Mouse (Mus musculus): ENCODE measurements at regions not wholly inside any gene's neighbourhood (a gene's known extent, or its start where the extent isn't known, plus 50 kb on each side); places are given as distances from the start of the nearest gene placed in this dataset.

DNA sequence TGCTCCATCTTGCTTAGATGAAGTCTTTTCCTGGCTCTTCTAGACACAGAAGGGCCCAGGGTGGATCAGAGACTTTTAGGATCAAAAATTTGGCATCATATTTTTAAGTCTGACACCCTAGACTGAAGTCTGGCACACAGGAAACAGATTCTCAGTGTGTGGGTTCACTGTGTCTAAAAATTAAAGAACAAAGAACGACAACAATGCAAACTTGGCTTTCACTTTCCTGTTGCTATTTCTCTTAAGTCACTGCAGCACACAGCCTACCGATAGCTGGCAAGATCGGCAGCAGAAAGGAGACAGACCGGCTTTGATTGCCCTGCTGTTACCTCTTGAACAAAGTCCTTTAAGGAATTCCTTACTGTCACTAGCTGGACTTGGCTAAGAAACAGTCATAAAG lies 204.9 kb upstream of the Npvf start:
- DNase-seq (ENCODE audit: low spot score) (no peak), ATAC-seq (ENCODE audit: low FRiP score, low TSS enrichment) (no peak)
- H3K4me1 ChIP-seq (replicated peaks; ENCODE audit: control insufficient read depth, insufficient read depth): no peaks in the 10 kb centered on the region
- H3K4me3 ChIP-seq (ENCODE audit: low read depth, low read length): no peak overlapping the region
- no peak overlapping the region for H3K9ac ChIP-seq (ENCODE audit: low read length)
- no peaks in the 10 kb centered on the region for H3K9me3 ChIP-seq (ENCODE audit: control insufficient read depth, low read length)
- WGBS: 74% methylated on average over 4 of the region's 4 CpGs
- H3K36me3 ChIP-seq (ENCODE audit: control insufficient read depth, insufficient read depth, low read length): no peaks in the 10 kb centered on the region
- TF ChIP-seq EP300 (optimal IDR thresholded peaks at IDR 0.05) (no peak), CTCF (IDR thresholded peaks at IDR 0.05; ENCODE audit: low read depth) (no peak)
- H3K4me2 ChIP-seq (replicated peaks; ENCODE audit: low read depth): no peak overlapping the region
- no peaks in the 10 kb centered on the region for H3K27me3 ChIP-seq (ENCODE audit: control insufficient read depth, insufficient read depth, low read length)
- H3K27ac ChIP-seq (replicated peaks): no peak overlapping the region

DNA sequence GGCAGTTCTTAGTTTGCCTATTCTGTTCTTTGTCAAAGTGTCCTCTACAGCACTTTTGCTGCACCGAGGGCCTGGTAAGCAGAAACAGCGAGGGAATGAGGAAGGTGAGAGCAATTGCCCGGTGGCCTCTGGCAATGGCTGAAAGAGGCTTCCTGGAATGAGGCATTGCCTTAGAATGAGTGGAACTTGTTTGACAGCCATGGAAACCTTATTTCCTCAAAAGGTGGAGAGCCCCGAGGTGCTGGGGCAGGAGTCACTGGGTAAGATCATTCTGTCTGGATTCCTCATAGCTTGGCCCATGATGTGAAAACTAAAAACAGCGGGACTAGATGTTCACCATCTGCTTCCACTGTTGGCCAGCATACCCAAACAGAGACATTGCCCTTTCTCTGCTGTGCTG lies 223.8 kb upstream of the Npvf start:
- ATAC-seq (ENCODE audit: low FRiP score, low TSS enrichment): no peak
- no peaks in the 10 kb centered on the region for H3K4me1 ChIP-seq (replicated peaks; ENCODE audit: control insufficient read depth, insufficient read depth)

DNA sequence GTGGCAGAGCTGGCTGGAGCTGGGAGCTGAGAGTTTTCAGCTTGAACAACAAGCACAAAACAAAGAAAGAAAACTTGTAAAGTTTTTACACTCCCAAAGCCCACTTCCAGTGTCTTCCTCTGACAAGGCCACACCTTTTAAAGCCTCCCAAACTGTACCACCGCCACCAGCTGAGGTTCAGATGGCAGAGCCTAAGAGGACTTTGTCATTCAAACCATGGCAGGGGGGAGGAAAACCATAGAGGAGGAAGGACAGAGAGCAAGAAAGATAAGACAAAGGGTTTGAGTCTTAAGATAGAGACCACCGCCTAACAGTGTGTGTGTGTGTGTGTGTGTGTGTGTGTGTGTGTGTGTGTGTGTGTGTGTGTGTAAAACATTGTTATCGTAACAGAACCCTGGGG lies 228.1 kb upstream of the Npvf start:
- no peak for ATAC-seq (ENCODE audit: low FRiP score, low TSS enrichment)
- 77% methylated on average over 3 of the region's 3 CpGs for WGBS
- H3K4me2 ChIP-seq (replicated peaks; ENCODE audit: low read depth): no peak overlapping the region
- H3K9me3 ChIP-seq (ENCODE audit: control insufficient read depth, low read length): no peaks in the 10 kb centered on the region
- H3K36me3 ChIP-seq (ENCODE audit: control insufficient read depth, insufficient read depth, low read length): no peaks in the 10 kb centered on the region
- DNase-seq (ENCODE audit: low spot score): no peak
- H3K9ac ChIP-seq (ENCODE audit: low read length): no peak overlapping the region
- H3K4me1 ChIP-seq (replicated peaks; ENCODE audit: control insufficient read depth, insufficient read depth): no peaks in the 10 kb centered on the region
- no peak overlapping the region for H3K4me3 ChIP-seq (ENCODE audit: low read depth, low read length)
- H3K27me3 ChIP-seq (ENCODE audit: control insufficient read depth, insufficient read depth, low read length): no peaks in the 10 kb centered on the region
- no peak for TF ChIP-seq EP300 (optimal IDR thresholded peaks at IDR 0.05)
- no peak for TF ChIP-seq CTCF (IDR thresholded peaks at IDR 0.05; ENCODE audit: low read depth)
- H3K27ac ChIP-seq (replicated peaks): no peak overlapping the region

More for the DNA sequence above, 223.8 kb upstream of the Npvf start:
- Histone ChIP-seq H3K27ac (replicated peaks) (no peak overlapping the region), H3K9ac (ENCODE audit: low read length) (no peak overlapping the region), H3K36me3 (ENCODE audit: control insufficient read depth, insufficient read depth, low read length) (no peaks in the 10 kb centered on the region), H3K9me3 (ENCODE audit: control insufficient read depth, low read length) (no peaks in the 10 kb centered on the region), H3K4me3 (ENCODE audit: low read depth, low read length) (no peak overlapping the region), H3K4me2 (replicated peaks; ENCODE audit: low read depth) (no peak overlapping the region), H3K27me3 (ENCODE audit: control insufficient read depth, insufficient read depth, low read length) (no peaks in the 10 kb centered on the region)
- DNase-seq (ENCODE audit: low spot score): no peak
- no peak for TF ChIP-seq CTCF (IDR thresholded peaks at IDR 0.05; ENCODE audit: low read depth)
- TF ChIP-seq EP300 (optimal IDR thresholded peaks at IDR 0.05): no peak
- 64% methylated on average over 5 of the region's 5 CpGs for WGBS

DNA sequence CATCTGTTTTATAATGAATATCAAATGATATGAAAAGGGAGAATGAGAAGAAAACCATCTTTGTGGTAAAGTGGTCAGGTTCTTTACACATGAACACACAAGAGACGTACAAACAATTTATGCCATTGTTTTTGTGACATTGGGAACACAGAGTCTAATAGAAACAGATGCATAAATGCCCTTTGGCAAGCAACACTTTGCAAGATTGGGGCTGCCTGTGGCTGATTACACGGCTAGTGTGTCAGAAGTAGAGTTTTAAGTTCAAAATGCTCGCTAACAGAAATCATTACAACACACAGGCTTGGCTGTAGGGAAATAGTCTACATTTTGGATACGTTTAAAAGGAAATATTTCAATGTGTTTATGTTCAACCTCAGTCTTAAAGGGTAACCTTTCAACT lies 228.5 kb upstream of the Npvf start:
- DNase-seq (ENCODE audit: low spot score): no peak
- WGBS: 57% methylated on average over 4 of the region's 4 CpGs
- no peak overlapping the region for H3K27ac ChIP-seq (replicated peaks)

DNA sequence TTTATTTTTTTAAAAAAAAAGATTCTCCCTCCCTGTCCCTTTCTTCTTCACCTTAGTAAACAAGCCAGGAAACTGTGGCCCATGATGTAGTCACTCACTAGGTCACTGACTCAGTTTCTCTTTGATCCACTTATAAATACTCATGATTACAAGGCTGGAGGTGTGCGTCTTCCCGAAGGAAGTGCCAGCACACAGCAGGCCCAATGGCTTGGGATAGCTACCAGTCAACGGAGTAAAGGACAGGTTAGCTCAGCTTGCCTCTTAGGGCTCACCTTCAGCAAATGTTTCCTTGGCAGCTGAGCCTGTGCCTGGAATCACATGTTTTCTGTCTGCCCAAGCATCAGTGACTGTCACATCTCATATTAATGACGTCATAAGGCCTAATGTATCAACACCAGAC lies 230.8 kb upstream of the Npvf start:
- H3K27ac ChIP-seq (replicated peaks): no peak overlapping the region
- H3K9me3 ChIP-seq (ENCODE audit: control insufficient read depth, low read length): no peaks in the 10 kb centered on the region
- DNase-seq (ENCODE audit: low spot score): no peak
- no peak overlapping the region for H3K4me2 ChIP-seq (replicated peaks; ENCODE audit: low read depth)
- H3K4me3 ChIP-seq (ENCODE audit: low read depth, low read length): no peak overlapping the region
- TF ChIP-seq CTCF (IDR thresholded peaks at IDR 0.05; ENCODE audit: low read depth): no peak
- no peak for TF ChIP-seq EP300 (optimal IDR thresholded peaks at IDR 0.05)
- H3K27me3 ChIP-seq (ENCODE audit: control insufficient read depth, insufficient read depth, low read length): no peaks in the 10 kb centered on the region
- no peak for ATAC-seq (ENCODE audit: low FRiP score, low TSS enrichment)
- no peak overlapping the region for H3K9ac ChIP-seq (ENCODE audit: low read length)
- WGBS: 93% methylated on average over 4 of the region's 4 CpGs
- H3K36me3 ChIP-seq (ENCODE audit: control insufficient read depth, insufficient read depth, low read length): no peaks in the 10 kb centered on the region
- no peaks in the 10 kb centered on the region for H3K4me1 ChIP-seq (replicated peaks; ENCODE audit: control insufficient read depth, insufficient read depth)

More for the DNA sequence above, 228.5 kb upstream of the Npvf start:
- Histone ChIP-seq H3K4me1 (replicated peaks; ENCODE audit: control insufficient read depth, insufficient read depth) (no peaks in the 10 kb centered on the region), H3K9ac (ENCODE audit: low read length) (no peak overlapping the region), H3K9me3 (ENCODE audit: control insufficient read depth, low read length) (no peaks in the 10 kb centered on the region), H3K4me3 (ENCODE audit: low read depth, low read length) (no peak overlapping the region), H3K36me3 (ENCODE audit: control insufficient read depth, insufficient read depth, low read length) (no peaks in the 10 kb centered on the region), H3K4me2 (replicated peaks; ENCODE audit: low read depth) (no peak overlapping the region), H3K27me3 (ENCODE audit: control insufficient read depth, insufficient read depth, low read length) (no peaks in the 10 kb centered on the region)
- ATAC-seq (ENCODE audit: low FRiP score, low TSS enrichment): no peak
- no peak for TF ChIP-seq CTCF (IDR thresholded peaks at IDR 0.05; ENCODE audit: low read depth)
- no peak for TF ChIP-seq EP300 (optimal IDR thresholded peaks at IDR 0.05)

DNA sequence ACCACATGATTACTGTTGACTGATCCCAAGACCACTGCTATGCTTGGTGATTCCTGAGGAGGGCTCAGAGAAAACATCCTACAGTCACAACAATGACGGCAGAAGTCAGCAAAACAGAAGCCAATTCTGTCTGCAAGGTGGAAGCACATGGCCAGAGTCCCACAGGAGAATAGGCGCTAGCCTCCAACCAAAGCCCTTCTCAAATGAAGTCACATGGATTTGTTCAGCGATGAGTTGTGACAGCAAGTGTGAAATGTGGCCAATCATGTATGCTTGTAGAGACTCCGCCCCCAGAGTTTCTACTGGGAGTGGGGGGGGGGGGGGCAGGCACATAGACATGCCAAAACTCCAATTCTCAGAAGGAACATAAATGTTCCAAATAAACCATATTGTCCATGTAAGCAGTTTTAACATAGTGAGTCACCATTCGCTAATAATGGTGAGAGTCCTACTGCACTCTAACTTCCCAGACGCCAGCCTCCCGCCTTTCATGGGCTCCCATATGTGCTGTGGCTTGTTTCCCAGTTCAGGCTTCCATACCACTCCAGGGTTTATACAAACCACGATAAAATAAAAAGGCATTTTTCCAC lies 231.6 kb upstream of the Npvf start:
- Histone ChIP-seq H3K4me2 (replicated peaks; ENCODE audit: low read depth) (no peak overlapping the region), H3K27me3 (ENCODE audit: control insufficient read depth, insufficient read depth, low read length) (no peaks in the 10 kb centered on the region), H3K36me3 (ENCODE audit: control insufficient read depth, insufficient read depth, low read length) (no peaks in the 10 kb centered on the region), H3K27ac (replicated peaks) (no peak overlapping the region), H3K4me3 (ENCODE audit: low read depth, low read length) (no peak overlapping the region), H3K9me3 (ENCODE audit: control insufficient read depth, low read length) (no peaks in the 10 kb centered on the region), H3K9ac (ENCODE audit: low read length) (no peak overlapping the region), H3K4me1 (replicated peaks; ENCODE audit: control insufficient read depth, insufficient read depth) (no peaks in the 10 kb centered on the region)
- WGBS: 69% methylated on average over 8 of the region's 8 CpGs
- TF ChIP-seq EP300 (optimal IDR thresholded peaks at IDR 0.05) (no peak), CTCF (IDR thresholded peaks at IDR 0.05; ENCODE audit: low read depth) (no peak)
- ATAC-seq (ENCODE audit: low FRiP score, low TSS enrichment) (no peak), DNase-seq (ENCODE audit: low spot score) (no peak)

Measured in stomach, postnatal 0 days (tissue).